In the genomic region with DNA sequence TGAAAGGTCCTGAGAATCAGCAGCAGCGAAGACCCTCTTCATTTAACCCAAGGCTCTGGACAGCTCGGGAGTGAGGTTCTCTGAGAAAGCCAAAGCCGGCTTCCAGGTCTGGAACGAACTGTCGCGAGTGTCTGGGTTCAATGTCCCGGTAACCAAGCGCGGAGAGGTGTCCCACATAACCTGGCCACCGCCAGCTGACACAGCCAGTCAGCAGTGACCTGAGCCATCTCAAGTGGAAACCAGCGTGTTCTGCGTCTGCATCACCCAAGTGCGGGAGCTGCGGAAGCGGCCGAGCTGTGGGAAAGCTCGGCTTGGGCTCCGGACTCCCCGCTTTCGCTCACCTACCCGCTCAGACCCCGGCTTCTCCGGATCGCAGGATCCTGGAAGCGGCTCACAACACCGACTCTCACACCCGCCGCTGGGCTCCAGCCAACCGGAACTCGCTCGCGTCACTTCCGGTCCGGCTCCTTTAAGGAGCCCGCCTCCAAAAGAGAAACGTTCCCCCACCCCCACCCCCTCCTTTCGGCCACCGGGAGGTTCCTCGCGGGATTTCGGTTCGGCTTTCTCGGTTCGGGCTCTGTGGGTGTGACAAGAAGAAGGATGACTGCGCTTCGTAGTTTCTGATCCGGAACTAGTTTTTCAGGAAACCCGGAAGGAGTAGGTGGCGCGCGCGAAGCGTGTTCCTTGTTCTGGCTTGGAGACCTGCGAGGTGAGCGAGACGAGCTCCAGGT, we compare ENCODE assay signal across 8 mouse cellular contexts. TPM values are rescaled to one million over a fixed set of nuclear protein-coding genes. Genes with fewer than 3 reads are reported as not detected.
DNase-seq lines count a peak whose midpoint lies in the region; ATAC-seq lines count a peak whose summit lies in the region.

A gene (minus strand): TSS at position 442 of the 731 bp plus-strand sequence.
A gene (plus strand): TSS at position 591 of the 731 bp plus-strand sequence.

- peak within 1 kb of the TSS; percentile 88 for H3K4me2 ChIP-seq in hindbrain, embryonic 16.5 days (ENCODE audit: low read length)

- peaks cover 21% of the 10 kb centered on the region for H3K4me1 ChIP-seq in hindbrain, embryonic 16.5 days (ENCODE audit: control insufficient read depth, insufficient read depth, low read depth, low read length)

- H3K4me3 ChIP-seq in hindbrain, embryonic 16.5 days (ENCODE audit: low read length) = peak within 1 kb of the TSS; percentile 97
- peak within 1 kb of the TSS; percentile 81 for H3K4me3 ChIP-seq in macrophage (ENCODE audit: inconsistent target)

- H3K27ac ChIP-seq in hindbrain, embryonic 16.5 days (ENCODE audit: low read depth, low read length) = peak within 1 kb of the TSS; percentile 89
- peak within 1 kb of the TSS; percentile 57 for H3K27ac ChIP-seq in macrophage

- H3K79me2 ChIP-seq in macrophage (ENCODE audit: inconsistent target) = peaks cover 95% of the 10 kb centered on the region

- ATAC-seq in hindbrain, embryonic 16.5 days = peak; percentile 96

- WGBS in hindbrain, embryonic 16.5 days = under 1% methylated on average over 52 of the region's 56 CpGs
- WGBS in macrophage (ENCODE audit: missing documents) = under 1% methylated on average over 54 of the region's 56 CpGs

- peak within 1 kb of the TSS; percentile 91 for H3K9ac ChIP-seq in hindbrain, embryonic 16.5 days (ENCODE audit: low read depth, low read length)

- DNase-seq in WW6 (ENCODE audit: low read depth, low spot score) = peak; percentile 99
- DNase-seq in cerebellum, postnatal 4 days (ENCODE audit: low spot score in 2 of 2) = peak; percentile 89 to 97
- DNase-seq in gastrocnemius, adult 18-20 months (ENCODE audit: low spot score) = peak; percentile 93
- peak; percentile 91 to 92 for DNase-seq in left cerebral cortex, adult 18-20 months (ENCODE audit: low spot score in 2 of 2)
- peak; percentile 91 for DNase-seq in right cerebral cortex, adult 18-20 months
- peak; percentile 74 for DNase-seq in urinary bladder, postnatal 10 days (ENCODE audit: low spot score)

- H3K9me3 ChIP-seq in hindbrain, embryonic 16.5 days (ENCODE audit: control insufficient read depth, low read length) = no peaks in the 10 kb centered on the region

- H3K36me3 ChIP-seq in hindbrain, embryonic 16.5 days (ENCODE audit: control insufficient read depth, insufficient read depth, low read length) = peaks cover 3% of the 10 kb centered on the region
- no peaks in the 10 kb centered on the region for H3K36me3 ChIP-seq in macrophage (ENCODE audit: inconsistent target)

- no peaks in the 10 kb centered on the region for H3K27me3 ChIP-seq in hindbrain, embryonic 16.5 days (replicated peaks; ENCODE audit: control insufficient read depth, insufficient read depth, low read length)

RNA-seq across cellular contexts. Expression of the first gene that starts in this region (rescaled TPM):
- total RNA-seq in gastrocnemius, adult 18-20 months (2021) = 10 to 100 TPM; 76.3 to 84.8 TPM
- 122 and 123 TPM in 2 replicates for polyA plus RNA-seq in hindbrain, embryonic 16.5 days (2015; fragmentation: Nextera tagmentation; extraction: Ambion mirVana)
- 100 to 1,000 TPM; 143 to 150 TPM for total RNA-seq in left cerebral cortex, adult 18-20 months (2021)
- total RNA-seq in macrophage (2018; cell fraction: chromatin; rRNA removed) = 1,000 to 10,000 TPM in 19 of 26 experiments, 100 to 1,000 TPM in 7; 453 to 1,709 (median 1,185) TPM
- 100 to 1,000 TPM in 22 of 26 experiments, 10 to 100 TPM in 4; 78.5 to 270 (median 141) TPM for total RNA-seq in macrophage (2018; cell fraction: cytosol; rRNA removed)
- total RNA-seq in macrophage (2018; cell fraction: nucleus; rRNA removed) = 1,000 to 10,000 TPM in 24 of 26 experiments, 100 to 1,000 TPM in 2; 806 to 3,396 (median 2,155) TPM
- polyA plus RNA-seq in macrophage (2018) = 100 to 184 TPM (median 127 TPM) in 3 replicates

RNA-seq across cellular contexts. Expression of the second gene that starts in this region (rescaled TPM):
- total RNA-seq in gastrocnemius, adult 18-20 months (2021) = 1 to 10 TPM; 6.3 to 6.5 TPM
- polyA plus RNA-seq in hindbrain, embryonic 16.5 days (2015; fragmentation: Nextera tagmentation; extraction: Ambion mirVana) = 27.5 and 28.6 TPM in 2 replicates
- 1 to 10 TPM; 7.8 to 8.9 TPM for total RNA-seq in left cerebral cortex, adult 18-20 months (2021)
- 1 to 10 TPM in 22 of 26 experiments, under 1 TPM in 4; 0.43 to 8.2 (median 2.4) TPM for total RNA-seq in macrophage (2018; cell fraction: chromatin; rRNA removed)
- 1 to 10 TPM; 2.6 to 8.1 (median 6.1) TPM for total RNA-seq in macrophage (2018; cell fraction: cytosol; rRNA removed)
- 1 to 10 TPM in 25 of 26 experiments, under 1 TPM in 1; 0.96 to 9.8 (median 3.0) TPM for total RNA-seq in macrophage (2018; cell fraction: nucleus; rRNA removed)
- polyA plus RNA-seq in macrophage (2018) = 4.8 to 8.1 TPM (median 5.8 TPM) in 3 replicates

Comparison
In these comparisons a context has a peak if more than half of its experiments do, and no peak if none do; other contexts are left out.
1. Peak in every context shown above with its lines: DNase-seq, ATAC-seq, H3K4me3 ChIP-seq and H3K27ac ChIP-seq.